Mouse (Mus musculus): ENCODE results near the gene Gm21833.

GRCm38 (mm10) chr16:82855752-82856151 lies 27.6 kb downstream of the Gm21833 start:
- no peak for TF ChIP-seq CTCF (IDR thresholded peaks at IDR 0.05)
- no peak for TF ChIP-seq POLR2A (IDR thresholded peaks at IDR 0.05; ENCODE audit: insufficient read depth, low read depth, low read length)
- TF ChIP-seq EP300 (IDR thresholded peaks at IDR 0.05; ENCODE audit: insufficient read depth, low read depth, low read length) = no peak

Data from heart, adult 2 months (tissue).